Mouse (Mus musculus): Measurements from ENCODE around the gene Tsc22d4. TPM values are rescaled to one million over a fixed set of nuclear protein-coding genes. Genes with fewer than 3 reads are reported as not detected.

Gene Tsc22d4
- total RNA-seq, 1 experiment from 2014 or later: 170 TPM

- no peak for ATAC-seq (ENCODE audit: extremely low read depth, insufficient number of reproducible peaks, low FRiP score, poor library complexity, severe bottlenecking)
These were observed 12.4 kb downstream of the Tsc22d4 start for GRCm38 (mm10) chr5:137757887-137758286.

GRCm38 (mm10) chr5:137758921-137759534 lies 13.5 kb downstream of the Tsc22d4 start:
- no peak for ATAC-seq (ENCODE audit: extremely low read depth, insufficient number of reproducible peaks, low FRiP score, poor library complexity, severe bottlenecking)

DNA sequence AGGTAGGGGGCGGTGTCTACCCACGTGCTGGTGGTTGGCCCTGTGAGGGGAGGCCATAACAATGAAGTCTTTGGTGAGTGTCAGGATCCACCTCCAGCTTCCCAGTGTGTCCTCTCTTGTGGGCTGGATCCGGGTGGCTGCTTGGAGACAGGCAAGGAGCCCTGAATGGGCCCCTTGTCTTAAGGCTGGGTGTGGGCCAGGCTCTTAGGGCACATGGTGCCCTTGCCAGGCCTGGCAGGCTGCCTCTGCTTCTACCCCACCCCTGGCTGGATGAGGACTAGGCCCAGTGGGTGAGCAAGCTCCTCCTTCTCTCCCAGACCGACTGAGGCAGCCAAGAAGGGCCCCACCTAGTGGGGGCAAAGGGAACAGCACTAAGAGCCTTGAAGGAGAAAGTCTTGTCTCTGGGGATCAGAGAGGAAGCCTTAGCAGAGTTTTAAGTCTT lies 14.5 kb downstream of the Tsc22d4 start:
- ATAC-seq (ENCODE audit: extremely low read depth, insufficient number of reproducible peaks, low FRiP score, poor library complexity, severe bottlenecking): peak; percentile 67

- no peak for ATAC-seq (ENCODE audit: extremely low read depth, insufficient number of reproducible peaks, low FRiP score, poor library complexity, severe bottlenecking)
These were observed 19.2 kb downstream of the Tsc22d4 start for GRCm38 (mm10) chr5:137764609-137765340.

DNA sequence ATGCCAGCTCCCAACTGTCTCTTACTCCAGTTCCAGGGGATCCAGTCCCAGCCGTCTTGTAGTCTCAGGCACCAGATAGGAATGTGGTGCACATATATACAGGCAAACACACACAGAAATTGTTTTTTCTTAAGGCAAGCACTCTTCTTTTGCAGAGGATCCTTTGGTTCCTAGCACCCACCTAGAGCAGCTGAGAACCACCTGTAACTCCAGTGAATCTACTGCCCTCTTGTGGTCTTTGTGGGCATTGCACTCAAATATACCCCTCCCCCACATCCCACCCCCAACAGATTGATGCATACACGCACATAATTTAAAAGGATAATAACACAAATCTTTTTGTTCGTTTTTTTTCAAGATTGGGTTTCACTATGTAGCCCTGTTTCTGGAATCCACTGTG lies 20.7 kb downstream of the Tsc22d4 start:
- ATAC-seq (ENCODE audit: extremely low read depth, insufficient number of reproducible peaks, low FRiP score, poor library complexity, severe bottlenecking): 0 out of 2 replicates have a peak, but pooled peaks have one; percentile 17

- no peak for ATAC-seq (ENCODE audit: extremely low read depth, insufficient number of reproducible peaks, low FRiP score, poor library complexity, severe bottlenecking)
These were observed 22.9 kb downstream of the Tsc22d4 start for GRCm38 (mm10) chr5:137768475-137768874.

DNA sequence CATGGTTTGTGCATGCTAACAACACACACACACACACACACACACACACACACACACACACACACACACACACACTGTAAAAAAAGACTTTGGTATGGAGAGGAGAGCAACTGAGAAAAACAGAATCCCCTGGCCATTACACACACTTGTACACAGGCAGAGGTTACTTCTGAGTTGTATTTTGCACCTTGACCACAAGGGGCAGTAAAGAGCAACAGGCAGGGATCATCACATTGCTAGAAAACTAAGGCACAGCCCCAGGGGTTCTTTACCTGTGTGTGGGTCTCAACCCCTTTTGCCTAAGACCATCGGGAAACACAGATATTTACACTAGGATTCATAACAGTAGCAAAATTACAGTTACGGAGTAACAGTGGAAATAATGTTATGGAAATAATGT lies 25.2 kb downstream of the Tsc22d4 start:
- ATAC-seq (ENCODE audit: extremely low read depth, insufficient number of reproducible peaks, low FRiP score, poor library complexity, severe bottlenecking): peak; percentile 84

DNA sequence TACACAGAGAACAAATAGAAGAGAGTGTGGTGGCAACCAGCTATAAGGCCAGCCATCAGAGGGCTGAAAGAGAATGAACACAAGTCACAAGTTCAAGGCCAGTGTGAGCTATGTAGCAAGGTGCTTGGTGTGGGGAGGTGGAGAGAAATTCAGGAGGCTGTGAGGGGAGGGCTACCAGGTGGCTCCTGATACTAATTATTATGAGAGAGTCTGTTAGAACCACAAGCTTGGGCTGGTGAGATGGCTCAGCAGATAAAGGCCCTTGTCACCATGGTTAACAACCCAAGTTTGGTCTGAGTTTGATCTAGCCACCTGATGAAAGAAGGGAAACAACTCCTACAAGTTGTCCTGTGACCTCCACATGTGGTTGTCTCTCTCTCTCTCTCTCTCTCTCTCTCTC lies 27.2 kb downstream of the Tsc22d4 start:
- no peak for ATAC-seq (ENCODE audit: extremely low read depth, insufficient number of reproducible peaks, low FRiP score, poor library complexity, severe bottlenecking)

GRCm38 (mm10) chr5:137775587-137776290 lies 30.2 kb downstream of the Tsc22d4 start:
- ATAC-seq (ENCODE audit: extremely low read depth, insufficient number of reproducible peaks, low FRiP score, poor library complexity, severe bottlenecking): no peak

GRCm38 (mm10) chr5:137776408-137776918 lies 30.9 kb downstream of the Tsc22d4 start:
- peak; percentile 10; the same call in 1 of the 2 replicates for ATAC-seq (ENCODE audit: extremely low read depth, insufficient number of reproducible peaks, low FRiP score, poor library complexity, severe bottlenecking)

- no peak for ATAC-seq (ENCODE audit: extremely low read depth, insufficient number of reproducible peaks, low FRiP score, poor library complexity, severe bottlenecking)
These were observed 31.8 kb downstream of the Tsc22d4 start for GRCm38 (mm10) chr5:137777267-137777845.

DNA sequence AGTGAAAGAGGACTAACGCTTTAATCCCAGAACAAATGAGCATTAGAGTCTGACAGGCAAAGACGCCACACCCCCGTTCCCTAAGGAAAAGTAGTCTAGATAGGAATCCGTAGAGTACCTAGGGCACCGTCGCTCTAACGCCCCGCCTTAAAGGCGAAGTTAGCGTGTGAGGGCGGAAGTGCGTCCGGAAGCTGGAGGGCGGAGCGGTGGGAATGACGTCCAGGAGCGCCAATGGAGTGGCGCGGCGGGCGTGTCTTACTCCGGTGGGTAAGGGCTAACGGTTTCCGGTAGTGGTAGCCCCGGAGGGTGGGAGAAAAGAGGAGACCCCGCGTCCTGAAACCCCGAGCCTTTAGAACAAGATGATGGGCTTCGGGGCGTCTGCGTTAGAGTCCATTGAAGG lies 33.1 kb downstream of the Tsc22d4 start, which contains the start of gene Ppp1r35:
TSS of gene Ppp1r35 (plus strand) at position 215 of the 400 bp plus-strand sequence.
- ATAC-seq (ENCODE audit: extremely low read depth, insufficient number of reproducible peaks, low FRiP score, poor library complexity, severe bottlenecking): peak; percentile 92

DNA sequence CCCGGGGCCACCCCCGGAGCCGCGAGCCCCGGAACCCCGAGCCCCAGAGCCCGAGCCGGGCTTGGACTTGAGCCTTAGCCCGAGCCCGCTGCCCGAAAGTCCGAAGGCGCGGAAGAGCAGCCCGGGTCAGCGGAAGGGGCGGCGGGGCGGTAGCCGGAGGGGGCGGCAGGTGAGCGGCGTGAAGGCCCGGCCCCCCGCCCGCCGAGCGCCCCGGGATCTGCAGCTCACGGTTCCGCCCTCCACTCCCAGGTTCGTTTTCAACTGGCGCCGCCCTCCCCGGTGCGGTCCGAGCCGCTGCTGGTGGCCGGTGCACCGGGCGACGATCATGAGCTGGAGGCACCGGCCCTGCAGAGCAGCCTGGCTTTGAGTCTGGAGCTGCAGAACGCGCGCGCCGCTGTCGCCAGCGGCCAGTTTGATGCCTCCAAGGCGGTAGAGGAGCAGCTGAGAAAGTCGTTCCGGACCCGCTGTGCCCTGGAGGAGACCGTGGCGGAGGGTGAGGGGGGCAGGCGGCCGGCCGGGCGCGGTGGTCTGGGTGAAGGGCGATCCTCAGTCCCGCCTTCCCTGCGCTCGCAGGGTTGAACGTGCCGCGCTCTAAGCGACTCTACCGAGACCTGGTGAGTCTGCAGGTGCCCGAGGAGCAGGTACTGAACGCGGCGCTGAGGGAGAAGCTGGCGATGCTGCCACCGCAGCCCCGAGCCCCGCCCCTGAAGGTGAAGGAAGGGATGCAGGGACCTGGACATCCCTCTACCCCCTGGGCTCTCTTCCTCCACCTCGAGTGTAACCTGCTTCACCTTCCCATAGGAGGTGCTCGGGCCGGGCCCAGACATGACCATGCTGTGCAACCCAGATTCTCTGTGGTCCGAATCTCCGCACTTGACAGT lies 33.8 kb downstream of the Tsc22d4 start:
- ATAC-seq (ENCODE audit: extremely low read depth, insufficient number of reproducible peaks, low FRiP score, poor library complexity, severe bottlenecking): no peak

GRCm38 (mm10) chr5:137781661-137782060 lies 36.1 kb downstream of the Tsc22d4 start:
- no peak for ATAC-seq (ENCODE audit: extremely low read depth, insufficient number of reproducible peaks, low FRiP score, poor library complexity, severe bottlenecking)

- ATAC-seq (ENCODE audit: extremely low read depth, insufficient number of reproducible peaks, low FRiP score, poor library complexity, severe bottlenecking): no peak
These were observed 37.4 kb downstream of the Tsc22d4 start for GRCm38 (mm10) chr5:137782776-137783522.

DNA sequence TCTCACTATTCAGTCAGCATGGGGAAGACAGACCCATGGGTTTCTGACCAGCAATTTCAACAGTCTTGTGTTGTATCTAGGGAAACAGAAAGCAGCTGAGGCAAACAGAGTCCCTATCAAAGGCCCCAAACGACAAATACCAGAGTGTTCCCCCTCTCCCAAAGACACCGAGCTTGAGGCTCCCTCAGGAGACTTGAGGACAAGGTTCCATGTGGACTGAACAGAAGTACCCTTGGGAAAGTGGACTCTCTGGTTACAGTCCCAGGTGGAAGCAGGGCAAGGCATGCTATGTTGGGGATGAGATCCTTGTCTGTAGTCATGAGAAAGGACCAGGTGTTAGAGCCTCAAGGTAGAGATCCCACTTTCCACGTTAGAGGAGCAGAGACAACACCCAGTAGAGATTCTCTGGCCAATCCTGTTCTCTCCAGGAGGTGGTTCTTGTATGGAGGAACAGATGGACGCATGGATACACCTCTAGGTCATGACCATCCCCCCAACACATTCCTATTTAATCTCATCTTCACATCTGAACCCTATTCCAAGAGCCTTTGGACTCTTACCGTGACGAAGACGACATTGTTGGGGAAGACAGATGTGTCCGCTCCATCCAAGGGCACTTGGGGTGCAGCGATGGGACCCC lies 38.5 kb downstream of the Tsc22d4 start:
- no peak for ATAC-seq (ENCODE audit: extremely low read depth, insufficient number of reproducible peaks, low FRiP score, poor library complexity, severe bottlenecking)

DNA sequence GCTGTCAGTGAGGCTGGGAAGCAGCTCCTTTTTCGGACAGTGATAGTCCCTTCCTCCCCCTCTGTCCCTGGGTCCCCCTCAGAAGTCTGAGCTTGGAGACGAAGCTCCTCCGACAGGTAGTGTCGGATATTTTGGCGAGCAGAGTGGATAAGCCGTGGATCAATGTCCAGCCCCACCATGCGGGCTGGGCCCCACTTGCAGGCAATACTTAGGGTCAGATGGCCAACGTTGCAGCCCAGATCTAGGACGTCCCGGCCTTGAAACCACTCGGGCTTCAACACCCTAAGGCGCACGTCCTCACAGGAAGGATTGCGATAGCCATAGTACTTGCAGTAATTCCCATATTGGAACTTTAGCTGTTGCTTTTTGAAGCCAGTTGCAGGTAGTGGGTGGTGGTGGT lies 39.0 kb downstream of the Tsc22d4 start:
- ATAC-seq (ENCODE audit: extremely low read depth, insufficient number of reproducible peaks, low FRiP score, poor library complexity, severe bottlenecking): no peak
